Mouse (Mus musculus) brain, embryonic 14.5 days (tissue): ENCODE measurements at regions not wholly inside any gene's neighbourhood (a gene's known extent, or its start where the extent isn't known, plus 50 kb on each side); places are given as distances from the start of the nearest gene placed in this dataset.

Source experiments
- CTCF ChIP-seq: fragments of 200-500 bp; IDR thresholded peaks from 2 replicates; pipeline ENCODE4 v1.5.1; 2012; ENCODE audit warnings: inconsistent platforms, mild to moderate bottlenecking, moderate library complexity, borderline replicate concordance; ENCODE audit not compliant: insufficient read depth, insufficient read length; ENCODE audit errors: extremely low read depth
- POLR2A ChIP-seq: fragments of 200-500 bp; IDR thresholded peaks from 2 replicates; pipeline ENCODE4 v1.6.1; 2012; ENCODE audit warnings: mild to moderate bottlenecking, inconsistent platforms, borderline replicate concordance; ENCODE audit not compliant: poor library complexity, insufficient read depth, insufficient read length, severe bottlenecking; ENCODE audit errors: extremely low read depth

DNA sequence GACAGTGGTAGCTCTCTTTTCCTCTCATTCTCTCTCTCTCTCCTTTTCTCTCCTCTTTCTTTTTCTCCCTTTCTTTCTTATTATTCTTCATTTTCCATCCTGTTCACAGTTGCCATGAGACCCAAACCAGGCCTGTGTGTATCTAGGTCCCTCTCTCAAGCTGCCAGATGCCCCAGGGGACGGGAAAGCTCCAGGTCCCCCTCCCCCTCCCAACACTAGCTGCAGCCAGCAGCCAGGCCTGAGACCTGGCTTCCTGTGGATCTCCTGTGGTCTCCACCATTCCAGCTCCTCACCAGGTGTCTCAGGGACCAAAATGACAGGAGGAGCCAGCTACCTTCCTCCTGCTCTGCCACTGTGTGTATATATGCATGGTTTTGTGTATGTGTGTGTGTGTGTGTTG is 56.6 kb upstream of the Unc5a start:
- TF ChIP-seq CTCF (no peak), POLR2A (no peak)
